Mouse (Mus musculus) heart, postnatal 14 days (tissue): ENCODE results near the gene Tns1. TPM values are rescaled to one million over a fixed set of nuclear protein-coding genes. Genes with fewer than 3 reads are reported as not detected.

ENCODE experiments used
- DNase-seq, 2 experiments: peaks; one replicate each; pipeline ENCODE4 v3.0.0; 2021 to 2022
- intact Hi-C: fragments of 180-260 bp; cut with DNase I; formaldehyde crosslinking; loops from one replicate; pipeline ENCODE4 v1.15.1; 2025
- total RNA-seq, 2 experiments: library from RNA; stranded (reverse); gene quantifications; 2 replicates each; pipeline ENCODE4 v1.2.3; 2021

Gene Tns1
- total RNA-seq, 2 experiments from 2014 or later: 677 to 755 TPM

DNA sequence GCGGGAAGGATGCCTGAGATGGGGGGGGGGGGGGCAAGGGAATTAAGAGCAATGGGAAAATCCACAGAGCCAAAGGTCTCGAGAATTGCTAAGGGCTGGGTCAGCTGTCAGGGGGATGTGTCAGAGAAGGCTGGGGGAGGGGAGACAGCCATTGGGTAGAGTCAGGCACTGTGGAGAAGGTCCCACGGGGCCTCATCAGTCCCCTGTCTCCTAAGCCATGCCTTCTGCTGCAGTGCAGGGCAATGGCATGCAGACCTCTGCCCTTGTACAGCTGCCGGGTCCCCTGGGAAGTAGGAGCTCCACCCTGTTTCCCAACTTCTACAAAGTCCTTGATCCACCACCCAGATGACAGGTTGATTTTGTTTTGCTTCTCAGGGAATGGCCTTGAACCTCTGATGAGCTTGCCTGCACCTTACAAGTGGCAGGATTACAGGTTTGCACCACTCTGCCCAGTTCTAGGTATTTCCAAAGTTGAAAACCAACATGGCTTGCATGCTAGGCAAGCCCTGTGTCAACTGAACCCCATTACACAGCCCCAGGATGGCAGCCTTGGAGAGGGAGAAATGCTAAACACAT is 98.5 kb downstream of the Tns1 start:
- intact Hi-C loops: loop anchor here (2.0 kb wide), 1 partner anchor 21 kb away; no protein-coding TSS in a partner anchor
- DNase-seq: peak; percentile 26 to 29

DNA sequence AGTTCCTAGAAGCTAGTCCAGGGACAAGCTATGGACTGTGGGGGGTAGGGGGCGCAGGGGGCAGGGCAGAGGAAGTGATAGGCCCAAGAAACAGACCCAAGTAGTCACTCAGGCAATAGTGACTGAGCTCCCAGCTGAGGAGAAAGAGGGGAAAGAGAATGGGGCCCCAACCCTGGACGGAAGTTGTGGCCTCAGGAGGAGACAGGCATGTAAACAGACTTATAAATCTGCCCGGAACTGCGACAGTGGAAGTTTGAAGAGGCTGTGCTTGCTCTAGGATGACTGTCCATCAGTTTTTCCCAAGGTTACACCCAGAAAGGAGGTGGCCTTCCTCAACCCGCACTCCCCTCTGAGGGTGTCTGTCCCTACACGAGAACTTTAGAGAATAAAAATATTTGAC is 99.0 kb downstream of the Tns1 start:
- DNase-seq: peak in 1 of 2 experiments; percentile 22
- intact Hi-C loops: loop anchor here (2.0 kb wide), 1 partner anchor 20 kb away; no protein-coding TSS in a partner anchor

DNA sequence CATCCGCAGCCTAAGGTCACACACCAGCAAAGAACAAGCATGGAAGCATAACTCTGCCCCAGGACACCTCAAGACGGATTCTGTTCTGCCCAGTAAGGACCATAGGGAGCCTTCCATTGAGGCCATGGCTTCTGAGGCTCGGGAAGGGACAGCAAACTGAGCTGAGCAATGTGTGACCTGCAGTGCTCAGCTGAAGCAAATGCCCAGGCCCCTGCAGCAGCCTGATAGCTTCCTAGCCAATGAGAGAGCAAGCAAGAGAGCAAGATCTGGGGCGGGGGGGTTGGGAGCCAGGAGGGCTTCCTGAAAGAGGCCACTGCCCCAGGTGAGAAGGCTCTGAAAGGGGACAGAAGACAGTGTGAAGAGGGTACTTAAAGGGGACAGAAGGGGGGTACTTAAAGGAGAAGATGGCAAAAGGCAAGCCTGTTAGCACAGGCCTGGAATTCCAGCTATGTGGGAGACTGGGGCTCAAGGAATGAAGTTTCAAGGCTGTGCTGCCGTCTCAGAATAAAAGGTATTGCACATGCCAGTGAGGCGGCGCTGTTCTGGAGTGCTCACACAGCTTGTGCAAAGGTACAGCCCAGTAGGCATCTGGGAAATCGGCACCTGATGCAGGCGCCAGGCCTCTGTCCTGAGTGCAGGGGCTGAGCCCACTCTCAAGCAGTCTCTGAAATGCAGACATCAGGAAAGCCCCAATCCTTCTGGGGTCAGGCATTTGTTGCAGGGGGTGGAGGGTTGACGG is 99.6 kb downstream of the Tns1 start:
- intact Hi-C loops: loop anchor here (2.0 kb wide), 1 partner anchor 20 kb away; no protein-coding TSS in a partner anchor
- no peak for DNase-seq

DNA sequence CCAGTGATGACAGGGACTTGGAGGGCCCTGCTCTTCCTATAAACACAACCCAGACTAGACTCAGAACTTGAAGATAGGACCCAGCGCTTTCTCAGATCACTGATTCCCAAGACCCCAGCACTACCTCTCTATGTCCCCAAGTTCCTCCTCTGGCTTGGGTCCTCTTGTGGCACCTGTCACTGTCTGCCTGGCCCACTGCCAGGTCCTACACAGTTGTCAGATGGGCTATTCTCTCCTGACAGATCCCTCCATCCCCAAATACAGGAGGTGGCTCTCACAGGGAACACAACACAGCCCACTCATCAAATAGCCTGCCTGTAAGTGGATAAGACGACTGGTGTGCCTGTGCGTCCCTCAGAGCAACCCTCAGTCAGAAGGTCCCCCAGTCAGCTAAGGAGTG is 101.3 kb downstream of the Tns1 start:
- DNase-seq: peak in 1 of 2 experiments; percentile 36
- intact Hi-C loops: no loop called here

DNA sequence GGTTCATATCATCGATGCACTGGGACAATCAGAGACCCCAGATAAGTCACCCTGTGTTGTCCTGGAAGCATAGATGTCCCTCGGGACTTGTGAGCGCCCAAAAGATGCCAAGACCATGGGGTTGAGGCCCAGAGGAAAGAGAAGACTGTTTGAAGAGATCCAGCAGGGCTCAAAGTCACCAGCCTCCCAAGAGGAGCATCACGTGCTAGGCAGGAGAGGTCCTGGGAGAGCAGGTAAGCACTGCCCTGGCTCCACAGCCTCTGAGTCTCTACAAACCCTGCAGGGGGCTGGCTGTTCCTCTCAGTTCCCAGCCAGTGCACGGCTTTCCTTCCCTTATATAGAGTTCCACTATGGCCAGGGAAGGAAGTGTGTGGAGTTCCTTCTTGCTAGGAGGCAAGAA is 101.7 kb downstream of the Tns1 start:
- DNase-seq: no peak
- intact Hi-C loops: no loop called here

DNA sequence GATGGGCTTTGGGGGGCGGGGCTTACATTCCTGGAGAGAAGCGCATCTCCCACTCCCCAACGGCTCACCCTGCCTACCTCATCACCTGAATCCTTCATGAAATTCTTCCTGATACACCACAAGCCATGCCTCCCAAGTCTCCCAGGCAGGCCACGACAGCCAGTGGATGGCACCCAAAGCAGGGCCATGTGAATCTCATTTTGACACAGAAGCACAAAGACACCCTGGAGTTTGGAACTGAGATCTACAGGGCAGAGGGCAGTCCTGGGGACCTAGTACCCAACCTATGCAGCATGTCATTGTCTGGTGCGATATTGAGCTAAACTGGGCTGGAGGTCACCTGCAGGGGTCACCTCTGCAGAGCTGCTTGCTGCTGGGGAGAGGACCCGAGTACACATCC is 104.0 kb downstream of the Tns1 start:
- intact Hi-C loops: no loop called here
- DNase-seq: no peak

DNA sequence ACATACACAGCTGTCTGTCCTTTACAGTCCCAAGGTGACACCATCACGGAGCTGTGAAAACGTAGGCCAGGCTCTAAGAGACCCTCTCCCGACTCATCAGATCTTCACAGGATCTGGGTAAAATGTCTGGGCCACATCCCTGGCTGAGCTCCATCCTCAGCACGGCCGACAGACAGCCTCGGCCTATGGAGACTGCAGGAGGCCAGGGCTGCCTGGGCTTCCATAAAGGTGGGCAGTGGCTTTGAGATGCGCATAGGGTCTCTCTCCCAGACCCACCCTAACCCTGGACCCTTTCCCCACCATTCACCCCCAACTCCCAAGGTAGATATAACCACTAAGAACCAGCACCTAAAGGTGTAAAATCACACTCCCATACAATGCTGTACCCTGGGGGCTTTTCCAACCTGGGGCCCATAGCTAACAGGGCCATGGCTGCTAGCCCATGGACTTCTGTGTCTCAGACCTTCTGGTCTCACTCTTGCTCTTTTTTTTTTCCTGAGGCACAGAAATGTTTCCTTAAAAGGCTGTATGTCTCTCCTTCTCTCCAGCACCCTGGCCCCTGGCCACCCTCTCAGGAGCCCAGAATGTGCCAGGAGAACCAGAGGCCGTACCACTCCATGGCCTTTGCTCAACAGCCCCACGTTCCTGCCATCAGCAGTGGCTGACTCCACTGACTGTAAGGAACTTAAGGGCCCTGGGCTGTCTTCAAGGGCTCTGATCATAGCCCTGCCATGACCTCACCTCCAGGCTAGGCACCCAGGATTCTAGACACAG is 106.7 kb downstream of the Tns1 start:
- DNase-seq: peak in 1 of 2 experiments; percentile 80
- intact Hi-C loops: no loop called here

DNA sequence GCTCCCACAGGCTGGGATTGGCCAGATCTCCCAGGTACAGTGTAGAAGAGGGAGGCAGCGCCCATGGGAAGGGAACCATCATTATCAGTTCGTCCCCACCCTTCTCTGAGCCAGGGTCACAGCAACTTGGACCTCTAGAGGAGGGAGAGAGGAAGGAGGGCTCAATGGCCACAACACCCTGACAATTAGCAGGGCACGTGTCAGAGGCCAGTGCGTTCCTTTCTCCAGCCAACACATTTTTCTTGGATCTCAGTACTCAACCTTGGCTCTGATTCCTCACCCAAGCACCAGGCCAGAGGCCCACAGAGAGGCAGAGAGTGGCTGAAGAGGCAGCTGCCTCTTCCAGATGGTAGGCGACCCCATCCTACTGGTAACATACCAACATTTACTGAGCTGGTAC is 107.6 kb downstream of the Tns1 start:
- intact Hi-C loops: no loop called here
- peak in 1 of 2 experiments; percentile 71 for DNase-seq

DNA sequence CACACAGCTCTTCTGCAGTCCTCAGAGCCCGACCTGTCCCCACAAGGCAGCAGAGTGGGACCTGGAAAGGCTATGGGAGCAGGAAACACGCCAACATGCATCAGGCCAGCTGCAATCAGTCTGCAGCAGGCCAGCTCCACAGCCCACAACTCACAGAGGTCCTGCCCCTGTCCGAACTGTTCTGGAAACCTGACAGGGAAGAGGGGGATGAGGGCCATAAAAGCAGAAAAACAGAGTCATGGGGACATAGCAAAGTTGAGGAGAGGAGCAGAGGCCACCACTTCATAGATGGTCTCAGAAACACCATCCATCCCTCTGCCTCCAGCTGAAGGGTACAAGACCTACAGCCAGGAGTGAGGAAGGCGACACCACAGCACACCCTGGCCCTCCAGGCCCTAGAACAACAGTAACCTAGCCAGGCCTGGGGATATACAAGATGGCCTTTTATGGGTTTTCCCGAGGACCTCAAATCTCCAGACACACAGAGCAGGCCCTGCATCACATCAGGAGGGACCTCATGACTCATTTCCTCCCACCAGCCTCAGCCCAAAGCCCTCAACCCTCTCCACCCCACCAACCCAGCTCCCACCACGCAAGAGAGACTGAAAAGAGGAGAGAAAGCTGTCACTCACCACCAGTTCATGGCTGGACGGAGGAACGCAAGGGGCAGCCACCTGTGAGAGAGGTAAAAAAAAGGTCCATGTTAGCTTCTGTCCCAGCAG is 108.6 kb downstream of the Tns1 start:
- DNase-seq: peak; percentile 67
- intact Hi-C loops: no loop called here

DNA sequence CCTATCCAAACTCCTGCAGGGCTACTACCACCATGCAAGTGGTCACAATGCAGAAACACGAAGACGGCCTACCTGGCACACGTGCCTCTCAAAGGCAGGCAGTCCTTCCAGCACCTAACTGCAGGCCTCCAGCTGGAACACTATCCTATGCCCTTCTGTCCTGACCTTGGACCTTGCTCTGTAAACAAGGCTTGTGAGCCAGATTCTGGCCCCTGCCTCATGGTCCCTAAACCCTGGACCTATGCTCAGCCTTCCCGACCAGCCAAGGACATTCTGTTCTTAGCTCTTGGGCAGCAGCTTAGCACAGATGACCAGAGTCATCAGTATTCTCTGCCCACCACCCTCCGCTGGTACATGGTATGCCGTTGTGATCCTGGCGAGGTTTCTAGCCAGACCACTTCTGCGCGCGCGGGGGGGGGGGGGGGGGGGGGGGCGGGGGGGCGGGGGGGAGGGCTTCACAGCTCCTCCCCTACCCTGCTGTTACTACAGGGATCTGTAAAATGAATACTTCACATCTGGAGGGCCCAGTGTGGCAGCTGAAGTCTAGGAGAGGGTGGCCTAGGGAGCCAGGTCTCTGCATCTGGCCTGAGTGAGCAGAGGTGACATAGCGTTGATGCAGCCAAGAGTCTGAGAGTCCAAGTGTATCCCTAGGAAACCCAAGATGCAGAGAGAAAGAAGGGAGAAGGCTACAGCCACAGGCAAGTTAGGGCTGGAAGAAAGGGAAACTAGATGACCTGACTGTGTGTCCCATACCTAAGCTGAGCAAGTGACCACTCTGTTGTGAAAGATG is 109.5 kb downstream of the Tns1 start:
- intact Hi-C loops: no loop called here
- DNase-seq: peak in 1 of 2 experiments; percentile 61

DNA sequence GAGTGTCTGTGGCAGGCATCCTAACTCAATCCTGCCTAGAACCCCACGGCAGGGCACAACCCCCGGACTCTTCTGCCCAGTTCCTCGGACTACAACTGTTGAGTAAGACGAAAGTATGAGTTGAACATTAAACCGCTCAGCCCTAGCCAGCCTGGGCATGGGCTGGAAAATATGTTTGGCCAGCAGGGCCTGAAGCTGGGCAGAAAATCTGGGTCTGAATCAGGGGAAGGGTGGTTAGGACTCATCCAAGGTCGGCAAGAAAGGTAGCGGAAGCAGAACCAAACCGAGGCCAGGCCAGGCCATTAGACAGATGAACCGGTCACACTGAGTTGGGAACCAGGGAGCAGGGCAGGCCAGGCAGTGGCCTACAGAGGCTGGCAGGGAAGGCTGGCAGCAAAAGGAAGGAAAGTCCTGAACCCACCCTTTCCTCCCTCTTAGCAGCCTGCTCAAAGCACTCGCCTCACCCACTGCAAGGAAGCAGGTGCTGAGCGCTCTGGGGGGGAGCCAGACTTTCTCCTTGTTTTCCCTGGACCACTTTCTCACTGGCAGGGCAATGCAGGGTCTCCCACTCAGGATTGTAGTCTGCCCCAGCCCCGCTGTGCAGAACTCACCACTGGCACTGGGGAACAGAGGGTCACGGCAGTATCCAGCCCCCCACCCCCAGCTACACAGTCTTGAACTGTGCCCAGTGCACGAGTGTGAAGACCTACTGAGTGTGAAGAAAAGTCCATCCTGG is 110.8 kb downstream of the Tns1 start:
- intact Hi-C loops: no loop called here
- no peak for DNase-seq

DNA sequence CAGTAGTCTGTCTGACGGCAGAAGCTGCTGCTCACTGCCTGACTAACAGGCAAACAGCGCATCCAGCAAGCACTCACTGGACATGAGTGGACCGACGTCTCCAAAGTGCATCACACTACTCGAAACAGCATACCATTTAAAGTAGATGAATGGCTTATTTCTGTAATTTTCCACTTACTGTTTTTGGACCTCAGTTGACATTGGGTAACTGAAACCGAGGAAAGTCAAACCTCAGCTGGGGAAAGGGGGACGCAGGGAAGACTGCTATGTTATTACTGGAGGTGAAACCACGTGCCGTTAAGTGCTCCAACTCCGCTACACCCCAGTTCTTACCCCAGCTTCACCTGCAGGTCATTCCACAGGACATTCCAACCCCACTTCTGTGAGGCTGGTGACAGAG is 111.5 kb downstream of the Tns1 start:
- no peak for DNase-seq

DNA sequence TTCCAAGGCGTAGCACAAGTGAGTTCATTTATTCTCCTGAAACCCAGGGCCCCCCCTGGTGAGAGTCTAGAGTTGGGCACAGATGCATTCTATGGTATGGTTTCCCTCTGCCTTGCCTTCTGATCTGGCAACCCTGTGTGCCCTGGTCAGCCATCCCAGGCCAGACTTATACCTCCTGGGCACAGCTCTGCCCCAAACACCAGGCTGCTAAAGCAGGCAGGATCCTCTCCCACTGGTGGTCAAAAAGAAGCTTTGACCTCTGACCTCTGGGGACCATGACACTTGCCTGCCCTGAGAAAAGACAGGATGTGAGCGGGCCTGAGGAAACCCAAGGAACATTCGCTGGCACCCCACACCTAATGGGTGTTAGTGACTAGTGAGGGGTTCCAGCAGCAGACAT is 114.8 kb downstream of the Tns1 start:
- no peak for DNase-seq
- intact Hi-C loops: no loop called here

More for the DNA sequence above, 111.5 kb downstream of the Tns1 start:
- intact Hi-C loops: no loop called here

DNA sequence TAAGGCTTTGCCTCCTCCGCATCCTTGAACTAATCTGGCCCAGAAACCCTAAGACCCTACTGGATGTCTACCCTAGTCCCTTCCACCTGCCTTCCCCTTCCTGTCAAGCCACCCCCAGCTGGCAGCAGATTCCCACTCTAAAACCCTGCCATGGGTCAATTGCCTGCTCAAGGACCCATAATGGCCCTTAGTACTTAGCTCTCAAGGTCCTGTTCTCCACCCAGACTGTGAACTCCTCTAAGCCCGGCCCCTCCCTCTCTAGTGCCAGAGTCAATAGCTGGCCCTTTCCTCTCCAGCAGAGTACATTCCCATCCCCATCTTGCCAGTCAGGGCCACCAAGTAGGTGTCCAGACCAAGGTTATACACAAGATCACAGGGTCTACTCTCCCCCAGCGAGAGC is 115.3 kb downstream of the Tns1 start:
- intact Hi-C loops: no loop called here
- peak; percentile 27 to 44 for DNase-seq

DNA sequence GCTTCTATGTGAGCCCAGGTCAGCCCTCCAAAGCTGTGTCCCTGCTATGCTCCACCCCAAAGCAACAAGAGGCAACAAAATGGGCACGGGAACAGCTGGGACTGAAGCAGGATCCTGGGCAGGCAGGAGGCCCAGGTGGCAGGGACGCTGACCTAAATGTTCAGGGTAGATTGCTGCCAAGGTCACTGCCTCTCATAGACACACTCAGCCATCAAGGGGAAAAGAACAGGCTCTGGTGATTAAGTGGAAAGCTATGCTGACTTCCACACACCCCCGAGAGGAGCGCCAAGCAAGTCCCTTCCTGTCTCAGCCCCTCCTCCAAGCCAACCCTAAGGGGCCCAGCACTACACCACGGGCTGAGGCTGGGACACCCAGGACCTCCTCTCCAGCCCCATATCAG is 115.8 kb downstream of the Tns1 start:
- peak; percentile 71 to 75 for DNase-seq
- intact Hi-C loops: no loop called here

DNA sequence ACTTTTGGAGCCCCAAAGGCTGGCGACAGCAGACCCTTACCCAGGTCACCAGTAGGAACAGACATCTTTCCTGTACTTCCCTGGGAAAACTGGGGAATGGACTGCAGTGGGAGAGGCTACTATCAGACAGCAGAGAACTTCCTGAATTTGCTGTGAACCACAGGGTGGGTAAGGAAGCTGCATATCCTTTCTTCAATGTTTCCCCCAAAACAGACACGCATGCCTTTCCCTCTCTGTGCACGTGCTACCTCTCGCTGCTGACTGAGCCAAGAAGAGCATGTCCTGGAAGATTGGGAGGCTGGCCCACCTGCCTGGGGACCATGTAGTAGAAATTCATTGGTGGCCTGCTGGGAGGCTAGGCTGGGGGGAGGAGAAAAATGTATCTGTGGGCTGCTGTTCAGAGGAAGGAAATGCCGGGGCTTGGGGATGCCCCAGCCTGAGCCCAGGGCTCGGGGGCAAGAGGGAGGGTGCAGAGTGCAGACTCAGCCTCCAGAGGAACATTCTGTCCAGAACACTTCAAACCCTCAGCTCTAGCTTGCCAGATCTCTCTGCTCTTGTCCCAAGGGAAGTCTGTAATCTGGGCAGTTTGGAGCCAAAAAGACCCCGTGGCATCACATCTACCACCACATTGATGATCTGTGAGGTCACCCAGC is 116.7 kb downstream of the Tns1 start:
- intact Hi-C loops: no loop called here
- DNase-seq: peak; percentile 60 to 70

DNA sequence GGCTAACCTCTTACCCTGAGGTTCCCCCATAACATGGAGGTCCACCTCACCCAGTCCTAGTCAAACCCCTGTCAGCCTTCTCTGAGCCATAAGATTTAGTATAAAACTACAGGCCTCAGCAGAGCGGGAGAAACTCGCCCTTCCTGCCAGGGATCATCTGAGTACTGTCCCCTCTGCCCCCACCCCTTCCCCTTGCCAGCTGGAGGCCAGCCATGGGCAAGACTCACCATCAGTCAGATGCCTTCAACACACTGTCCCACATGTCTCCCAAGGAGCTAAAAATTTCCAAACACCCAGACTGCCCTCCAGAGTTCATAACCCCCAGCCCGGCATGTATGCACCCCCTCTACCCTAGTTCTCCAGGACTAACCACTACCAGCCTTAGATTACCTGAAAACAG is 119.2 kb downstream of the Tns1 start:
- peak; percentile 68 to 73 for DNase-seq
- intact Hi-C loops: loop anchor here (2.0 kb wide), 1 partner anchor 20 kb away; no protein-coding TSS in a partner anchor

DNA sequence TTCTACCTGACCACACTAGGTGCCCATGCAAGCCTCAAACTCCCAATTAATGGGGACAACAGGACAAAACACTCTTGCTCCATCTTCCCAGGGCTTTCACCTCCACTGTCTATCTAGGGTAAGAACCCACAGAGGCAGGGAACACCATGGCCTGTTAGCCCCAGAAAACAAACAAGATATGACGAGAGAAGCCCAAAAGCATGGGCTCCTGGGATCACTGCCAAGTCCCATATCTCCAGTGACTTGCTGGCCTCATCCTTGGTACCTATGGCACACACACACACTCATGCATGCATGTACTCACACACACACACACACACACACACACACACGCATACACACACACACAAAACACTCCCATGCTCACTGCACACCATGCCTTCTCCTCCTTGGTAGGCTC is 120.5 kb downstream of the Tns1 start:
- intact Hi-C loops: loop anchor here (2.0 kb wide), 1 partner anchor 21 kb away; no protein-coding TSS in a partner anchor
- no peak for DNase-seq

DNA sequence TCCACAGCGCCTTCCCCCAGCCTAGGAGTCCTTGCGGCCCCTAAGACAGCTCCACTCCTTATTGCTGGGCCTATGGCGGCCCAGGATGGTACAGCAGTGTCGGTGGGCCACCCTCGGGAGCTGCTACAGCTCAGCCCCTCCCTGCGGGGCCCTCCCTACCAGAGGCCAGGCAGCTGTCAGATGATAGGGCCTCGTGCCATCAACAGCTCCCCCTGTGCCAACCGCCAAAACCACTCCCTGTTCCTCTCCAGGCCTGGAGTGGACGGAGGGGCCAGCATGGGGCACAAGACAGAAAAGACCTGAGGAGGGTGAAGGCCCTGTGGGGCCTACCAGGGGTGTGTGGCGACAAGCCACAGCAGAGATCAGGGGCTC is 122.8 kb downstream of the Tns1 start:
- intact Hi-C loops: no loop called here
- peak; percentile 71 to 81 for DNase-seq
